Mouse (Mus musculus) layer of hippocampus, adult 9-11 months (tissue): ENCODE data around the gene Ppp2r5d.

Experiments used
- DNase-seq: peaks from one replicate; pipeline ENCODE4 v3.0.0; 2022

Ppp2r5d gene

GRCm38 (mm10) chr17:46644152-46644805, 60.6 kb downstream of the Ppp2r5d start:
- DNase-seq: no peak

DNA sequence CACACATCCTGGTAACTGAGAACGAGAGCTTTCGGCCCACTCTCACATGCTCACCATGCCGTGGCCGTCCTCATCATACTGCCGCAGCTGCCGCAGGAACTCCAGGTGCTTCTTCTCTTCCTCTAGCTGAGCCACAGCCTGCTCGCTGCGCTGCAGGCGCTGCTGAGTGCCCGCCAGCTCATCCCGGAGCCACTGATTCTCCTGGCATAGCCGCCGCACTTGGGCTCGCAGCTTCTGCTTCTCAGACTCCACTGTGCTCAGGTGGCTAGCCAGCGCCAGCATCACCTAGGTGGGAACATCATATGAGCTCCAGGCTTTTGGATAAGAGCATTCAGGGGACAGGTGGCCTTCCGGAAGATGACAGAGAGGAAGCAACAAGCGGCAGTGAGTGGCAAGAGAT, 62.9 kb downstream of the Ppp2r5d start:
- no peak for DNase-seq

- no peak for DNase-seq
Observed at GRCm38 (mm10) chr17:46639929-46640328, 65.0 kb downstream of the Ppp2r5d start.

DNA sequence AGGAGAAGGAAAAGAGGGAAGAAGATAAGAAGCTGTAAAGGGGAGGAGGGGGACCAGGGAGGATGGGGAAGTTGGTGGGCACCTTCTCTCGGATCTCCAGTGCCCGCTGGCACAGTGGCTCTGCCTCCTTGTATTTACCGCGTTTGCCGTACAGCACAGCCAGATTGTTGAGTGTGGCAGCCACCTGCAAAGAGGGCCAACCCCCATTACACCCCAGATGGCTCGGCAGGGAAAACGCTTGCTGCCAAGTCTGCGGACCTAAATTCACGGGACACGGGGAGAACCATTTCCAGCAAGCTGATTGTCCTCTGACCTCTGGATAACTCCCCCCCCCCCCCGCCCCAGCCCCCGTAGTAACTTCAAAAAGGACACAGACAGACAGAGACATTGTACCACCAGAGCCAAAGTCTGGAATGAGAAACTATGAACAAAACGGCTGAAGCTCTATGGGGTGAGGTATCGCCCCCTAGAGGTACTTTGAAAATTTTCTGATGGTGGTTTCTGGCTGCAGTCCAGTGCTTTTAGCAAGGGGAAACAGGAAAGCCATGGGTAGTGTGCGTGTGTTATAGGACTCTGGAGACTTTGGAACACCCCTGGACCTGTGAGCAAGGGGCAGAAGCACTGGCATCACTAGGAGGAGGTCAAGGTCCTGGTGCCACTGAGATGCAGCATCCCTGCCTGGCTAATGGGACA, 67.9 kb downstream of the Ppp2r5d start:
- DNase-seq: peak; percentile 71
